Mouse (Mus musculus) embryonic facial prominence, embryonic 15.5 days (tissue): ENCODE measurements around the gene Fut8. TPM values are rescaled to one million over a fixed set of nuclear protein-coding genes. Genes with fewer than 3 reads are reported as not detected.
A peak's percentile ranks its signal among the peaks of the same experiment; 100 is the strongest.

Experiments
- ATAC-seq: fragments of 200-750 bp; cut with Nextera tagmentation; 2 replicates; pipeline ENCODE4 v1.8.0; 2017; ENCODE audit warnings: low read depth, moderate TSS enrichment; ENCODE audit not compliant: insufficient number of reproducible peaks, low FRiP score, low TSS enrichment
- H3K27ac ChIP-seq: fragments of 300-500 bp; sonication (generic); replicated peaks from 2 replicates; pipeline ENCODE4 v1.5.1; 2015; ENCODE audit warnings: mild to moderate bottlenecking, inconsistent platforms
- H3K27me3 ChIP-seq: fragments of 300-500 bp; sonication (generic); 2 replicates; pipeline ENCODE4 v1.6.1; 2015; ENCODE audit warnings: inconsistent platforms
- H3K36me3 ChIP-seq: fragments of 300-500 bp; sonication (generic); 2 replicates; pipeline ENCODE4 v1.6.1; 2015; ENCODE audit warnings: mild to moderate bottlenecking, inconsistent platforms
- H3K4me1 ChIP-seq: fragments of 300-500 bp; sonication (generic); 2 replicates; pipeline ENCODE4 v1.6.1; 2015; ENCODE audit warnings: inconsistent platforms
- H3K4me2 ChIP-seq: fragments of 300-500 bp; sonication (generic); replicated peaks from 2 replicates; pipeline ENCODE4 v1.6.1; 2015; ENCODE audit warnings: mild to moderate bottlenecking, inconsistent platforms
- H3K4me3 ChIP-seq: fragments of 300-500 bp; sonication (generic); replicated peaks from 2 replicates; pipeline ENCODE4 v1.5.1; 2015; ENCODE audit warnings: mild to moderate bottlenecking, inconsistent platforms
- H3K9ac ChIP-seq: fragments of 300-500 bp; sonication (generic); 2 replicates; pipeline ENCODE4 v1.6.1; 2015; ENCODE audit warnings: inconsistent platforms
- H3K9me3 ChIP-seq: fragments of 300-500 bp; sonication (generic); replicated peaks from 2 replicates; pipeline ENCODE4 v1.6.1; 2016; ENCODE audit warnings: inconsistent platforms
- WGBS: fragments of 180-500 bp; shearing (Covaris S2); methylation state at CpG from one replicate; pipeline ENCODE4 v1.1.7; 2015; 5-methylcytosine and 5-hydroxymethylcytosine counted together
- polyA plus RNA-seq: library from polyadenylated mRNA; unstranded; fragments of >200 nt; fragmentation: Nextera tagmentation; extraction: Ambion mirVana; gene quantifications from 2 replicates; pipeline ENCODE4 v1.2.1, GENCODE M21; 2015

Gene Fut8
- polyA plus RNA-seq, result 23.4 and 23.8 TPM in 2 replicates

DNA sequence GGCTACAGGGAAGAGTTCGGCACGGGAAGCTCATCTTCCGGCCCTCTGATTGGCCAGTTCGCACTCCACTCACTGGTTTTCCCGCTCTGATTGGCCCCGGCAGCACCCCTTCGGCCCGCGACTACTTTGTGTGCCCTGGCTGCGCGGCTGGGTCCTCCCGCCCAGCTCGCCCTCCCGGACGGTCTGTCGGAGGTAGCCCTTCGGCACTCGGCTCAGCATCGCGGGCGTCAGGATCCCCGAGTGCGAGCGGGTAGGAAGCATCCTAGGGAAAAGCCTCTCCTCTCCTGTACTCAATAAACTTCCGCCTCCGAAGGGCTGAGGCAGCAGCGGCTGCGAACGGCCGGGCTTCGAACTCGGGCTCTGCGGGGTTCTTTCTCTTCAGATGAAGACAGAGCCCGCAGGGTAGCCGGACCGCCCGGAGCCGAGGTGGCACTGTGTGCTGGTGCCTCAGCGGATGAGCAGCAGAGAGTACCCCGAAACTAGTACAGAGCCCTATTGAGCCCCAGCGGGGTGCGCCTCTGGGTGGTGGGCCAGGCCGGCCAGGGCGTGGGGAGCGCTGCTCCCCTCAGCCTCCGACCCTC lies at the start of gene Fut8:
TSS of gene Fut8 (plus strand) at position 176 of the 581 bp plus-strand sequence.
- peak within 1 kb of the TSS; percentile 94 for H3K27ac ChIP-seq
- peak; percentile 84 for ATAC-seq

DNA sequence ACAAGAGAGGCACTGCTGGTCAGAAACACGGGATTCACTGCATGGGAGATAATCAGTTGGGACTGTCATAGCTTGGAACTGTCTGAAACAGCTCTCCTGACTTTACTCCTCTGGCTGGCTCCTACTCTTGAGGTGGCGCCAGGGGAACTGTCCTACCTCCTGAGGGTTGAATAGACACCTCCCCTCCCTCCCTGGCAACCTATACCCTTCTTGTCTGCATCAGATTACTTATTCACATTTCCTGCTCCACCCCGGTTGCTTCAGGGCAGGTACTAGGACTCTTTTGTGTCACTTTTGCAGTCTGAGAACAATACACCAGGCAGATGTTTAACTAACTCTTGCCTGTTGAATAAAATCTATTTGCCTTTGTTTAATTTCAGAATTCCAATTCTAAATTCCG lies 48.8 kb upstream of the Fut8 start:
- WGBS, result 37% methylated on average over 4 of the region's 4 CpGs
- Histone ChIP-seq H3K4me1 (no peaks in the 10 kb centered on the region), H3K4me3 (no peak overlapping the region), H3K9me3 (no peaks in the 10 kb centered on the region), H3K4me2 (no peak overlapping the region), H3K27ac (no peak overlapping the region), H3K36me3 (no peaks in the 10 kb centered on the region), H3K9ac (no peak overlapping the region), H3K27me3 (no peaks in the 10 kb centered on the region)
- ATAC-seq, result peak; percentile 70; the same call in 1 of the 2 replicates

More for the DNA sequence above, at the start of gene Fut8:
- Histone ChIP-seq H3K4me2 (peak within 1 kb of the TSS; percentile 93), H3K27me3 (no peaks in the 10 kb centered on the region), H3K4me3 (peak within 1 kb of the TSS; percentile 89), H3K4me1 (peaks cover 10% of the 10 kb centered on the region), H3K9ac (peak within 1 kb of the TSS; percentile 76), H3K36me3 (no peaks in the 10 kb centered on the region), H3K9me3 (no peaks in the 10 kb centered on the region)
- 0% methylated on average over 46 of the region's 46 CpGs for WGBS

DNA sequence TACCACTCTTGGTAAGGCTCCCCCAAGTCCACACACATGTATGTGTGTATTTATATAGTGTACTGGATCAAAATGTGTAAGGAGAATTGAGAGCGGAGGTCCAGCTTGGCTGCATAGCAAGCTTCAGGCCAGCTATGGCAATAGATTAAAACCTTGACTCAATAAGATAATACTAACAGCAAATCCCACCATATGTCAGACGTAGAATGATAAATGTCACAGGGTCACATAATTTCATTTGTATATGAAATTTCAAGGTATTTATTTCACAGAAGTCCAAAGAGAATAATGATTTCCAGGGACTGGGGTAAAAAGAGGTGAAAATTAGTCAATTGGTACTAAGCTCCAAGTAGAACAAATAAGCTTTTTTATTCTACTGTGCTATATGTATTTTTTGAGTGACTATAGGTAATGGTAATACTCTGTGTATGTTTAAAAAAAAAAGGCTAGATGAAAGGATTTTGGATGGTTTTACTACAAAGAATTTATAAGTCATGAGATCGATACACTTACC lies 47.9 kb upstream of the Fut8 start:
- H3K4me3 ChIP-seq, result no peak overlapping the region
- no peaks in the 10 kb centered on the region for H3K27me3 ChIP-seq
- H3K9ac ChIP-seq, result no peak overlapping the region
- H3K4me1 ChIP-seq, result no peaks in the 10 kb centered on the region
- ATAC-seq, result no peak
- H3K36me3 ChIP-seq, result no peaks in the 10 kb centered on the region
- H3K27ac ChIP-seq, result no peak overlapping the region
- 78% methylated on average over 3 of the region's 3 CpGs for WGBS
- no peaks in the 10 kb centered on the region for H3K9me3 ChIP-seq
- H3K4me2 ChIP-seq, result no peak overlapping the region

- Histone ChIP-seq H3K4me2 (no peak overlapping the region), H3K9ac (no peak overlapping the region), H3K27ac (no peak overlapping the region), H3K4me1 (no peaks in the 10 kb centered on the region), H3K27me3 (no peaks in the 10 kb centered on the region), H3K36me3 (no peaks in the 10 kb centered on the region), H3K9me3 (no peaks in the 10 kb centered on the region), H3K4me3 (no peak overlapping the region)
- ATAC-seq, result no peak
- WGBS, result 87% methylated on average over 9 of the region's 9 CpGs
These were observed 46.2 kb upstream of the Fut8 start for GRCm38 (mm10) chr12:77191478-77192271.

DNA sequence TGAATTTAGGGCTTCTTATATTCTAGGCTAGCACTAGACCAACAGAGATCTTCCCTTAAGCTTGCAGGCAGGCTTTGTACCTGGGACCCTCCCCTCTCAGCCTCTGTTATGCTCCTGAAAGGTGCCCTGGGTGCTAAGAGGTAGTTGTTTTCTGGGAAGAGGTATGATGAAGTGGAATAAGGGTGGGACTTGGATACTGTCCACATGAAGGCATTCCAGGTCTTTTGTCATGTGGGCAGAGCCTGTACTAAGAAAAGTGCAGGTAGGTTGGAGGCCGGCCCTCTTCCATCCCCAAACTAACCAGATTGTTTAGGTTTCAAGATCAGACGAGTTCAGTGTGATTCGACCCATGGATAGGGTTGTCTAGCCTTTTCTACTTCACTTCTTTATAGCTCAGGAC lies 45.2 kb upstream of the Fut8 start:
- H3K9me3 ChIP-seq, result no peaks in the 10 kb centered on the region
- H3K27me3 ChIP-seq, result no peaks in the 10 kb centered on the region
- H3K27ac ChIP-seq, result no peak overlapping the region
- H3K9ac ChIP-seq, result no peak overlapping the region
- WGBS, result 82% methylated on average over 3 of the region's 3 CpGs
- ATAC-seq, result no peak
- H3K4me1 ChIP-seq, result no peaks in the 10 kb centered on the region
- no peak overlapping the region for H3K4me3 ChIP-seq
- H3K36me3 ChIP-seq, result no peaks in the 10 kb centered on the region
- H3K4me2 ChIP-seq, result no peak overlapping the region

DNA sequence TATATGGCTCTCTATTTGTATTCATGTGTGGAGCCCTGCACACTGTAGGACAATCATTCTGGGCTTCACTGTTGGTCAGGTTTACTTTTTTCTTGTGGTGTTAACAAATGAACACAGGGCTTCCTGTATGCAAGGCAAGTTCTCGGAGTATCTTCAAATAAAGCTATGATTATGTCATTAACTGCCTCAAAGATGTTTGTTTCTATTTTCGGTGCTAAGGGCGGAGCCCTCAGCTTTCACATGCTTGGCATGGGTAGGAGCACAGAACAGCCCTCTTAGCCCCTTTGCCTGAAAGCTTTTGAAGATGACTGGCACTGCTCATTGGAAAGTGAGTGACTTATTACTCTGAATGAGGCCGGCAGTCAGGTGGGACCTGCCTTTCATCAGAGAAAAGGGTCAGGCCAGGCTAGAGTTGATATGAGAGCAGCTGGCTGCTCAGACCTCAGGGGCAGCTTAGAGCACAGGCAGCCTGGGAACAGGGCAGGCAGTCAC lies 44.7 kb upstream of the Fut8 start:
- Histone ChIP-seq H3K4me3 (no peak overlapping the region), H3K4me1 (no peaks in the 10 kb centered on the region), H3K9ac (no peak overlapping the region), H3K36me3 (no peaks in the 10 kb centered on the region), H3K4me2 (no peak overlapping the region), H3K27ac (no peak overlapping the region), H3K9me3 (no peaks in the 10 kb centered on the region), H3K27me3 (no peaks in the 10 kb centered on the region)
- WGBS, result 61% methylated on average over 4 of the region's 4 CpGs
- no peak for ATAC-seq

DNA sequence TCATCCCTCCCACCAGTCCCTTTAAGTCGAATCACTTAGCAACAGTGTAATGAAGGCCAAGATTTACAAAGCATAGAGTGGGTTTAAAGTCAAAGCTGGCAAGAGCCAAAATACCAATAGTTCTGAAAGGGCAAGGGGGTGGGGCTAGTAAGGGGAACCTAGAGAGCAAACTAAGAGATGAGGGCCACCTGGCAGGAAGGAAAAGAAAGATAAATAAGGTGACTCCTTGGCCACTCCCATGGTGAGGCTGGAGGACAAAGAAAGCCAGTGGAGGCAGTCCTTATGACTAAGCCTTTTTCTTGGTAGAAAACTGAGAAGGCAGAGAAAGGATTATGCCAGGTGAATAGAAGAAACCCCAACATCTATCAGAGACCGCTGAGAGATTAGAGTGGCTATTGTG lies 42.9 kb upstream of the Fut8 start:
- WGBS, result 71% methylated on average over 2 of the region's 2 CpGs
- no peaks in the 10 kb centered on the region for H3K4me1 ChIP-seq

DNA sequence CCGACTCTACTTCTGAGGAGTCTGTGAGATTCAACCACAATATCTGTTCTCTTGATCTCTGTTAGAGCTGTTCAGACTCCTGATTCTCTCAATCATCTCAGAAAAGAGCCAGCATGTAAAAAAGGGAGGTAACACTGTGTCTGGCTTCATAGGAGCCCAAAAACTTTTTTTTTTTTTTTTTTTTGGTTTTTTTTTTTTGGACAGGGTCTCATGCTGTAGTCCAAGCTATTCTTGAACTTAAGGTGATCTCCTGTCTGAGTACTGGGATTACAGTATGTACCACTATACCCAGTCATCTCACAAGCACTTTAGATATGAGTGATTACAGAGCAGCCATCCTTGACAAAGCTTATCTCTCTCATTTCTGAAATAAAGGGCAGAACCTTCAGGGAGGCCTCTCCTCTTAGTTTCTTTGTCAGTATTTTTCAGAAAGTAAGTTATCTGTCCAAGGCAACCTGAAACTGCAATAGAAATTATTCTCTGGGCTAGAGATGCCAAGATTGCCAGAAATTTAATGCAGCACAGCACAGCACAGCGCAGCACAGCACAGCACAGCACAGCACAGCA lies 41.3 kb upstream of the Fut8 start:
- no peak overlapping the region for H3K9ac ChIP-seq
- H3K4me1 ChIP-seq, result no peaks in the 10 kb centered on the region
- H3K9me3 ChIP-seq, result no peaks in the 10 kb centered on the region
- H3K27ac ChIP-seq, result no peak overlapping the region
- H3K36me3 ChIP-seq, result no peaks in the 10 kb centered on the region
- ATAC-seq, result no peak
- H3K4me2 ChIP-seq, result no peak overlapping the region
- H3K27me3 ChIP-seq, result no peaks in the 10 kb centered on the region
- H3K4me3 ChIP-seq, result no peak overlapping the region
- 96% methylated on average over 2 of the region's 2 CpGs for WGBS

More for the DNA sequence above, 42.9 kb upstream of the Fut8 start:
- no peak for ATAC-seq
- Histone ChIP-seq H3K9me3 (no peaks in the 10 kb centered on the region), H3K36me3 (no peaks in the 10 kb centered on the region), H3K27me3 (no peaks in the 10 kb centered on the region), H3K4me3 (no peak overlapping the region), H3K9ac (no peak overlapping the region), H3K27ac (no peak overlapping the region), H3K4me2 (no peak overlapping the region)

GRCm38 (mm10) chr12:77197121-77197599 lies 40.8 kb upstream of the Fut8 start:
- Histone ChIP-seq H3K27me3 (no peaks in the 10 kb centered on the region), H3K27ac (no peak overlapping the region), H3K36me3 (no peaks in the 10 kb centered on the region), H3K4me1 (no peaks in the 10 kb centered on the region), H3K4me3 (no peak overlapping the region), H3K9me3 (no peaks in the 10 kb centered on the region), H3K9ac (no peak overlapping the region), H3K4me2 (no peak overlapping the region)
- ATAC-seq, result no peak
- WGBS, result 69% methylated on average over 7 of the region's 7 CpGs

GRCm38 (mm10) chr12:77198253-77198652 lies 39.7 kb upstream of the Fut8 start:
- no peak overlapping the region for H3K9ac ChIP-seq
- no peak overlapping the region for H3K4me3 ChIP-seq
- H3K4me2 ChIP-seq, result no peak overlapping the region
- H3K36me3 ChIP-seq, result no peaks in the 10 kb centered on the region
- H3K27ac ChIP-seq, result no peak overlapping the region
- no peaks in the 10 kb centered on the region for H3K27me3 ChIP-seq
- ATAC-seq, result no peak
- no peaks in the 10 kb centered on the region for H3K4me1 ChIP-seq
- no peaks in the 10 kb centered on the region for H3K9me3 ChIP-seq
- WGBS, result 90% methylated on average over 4 of the region's 4 CpGs

DNA sequence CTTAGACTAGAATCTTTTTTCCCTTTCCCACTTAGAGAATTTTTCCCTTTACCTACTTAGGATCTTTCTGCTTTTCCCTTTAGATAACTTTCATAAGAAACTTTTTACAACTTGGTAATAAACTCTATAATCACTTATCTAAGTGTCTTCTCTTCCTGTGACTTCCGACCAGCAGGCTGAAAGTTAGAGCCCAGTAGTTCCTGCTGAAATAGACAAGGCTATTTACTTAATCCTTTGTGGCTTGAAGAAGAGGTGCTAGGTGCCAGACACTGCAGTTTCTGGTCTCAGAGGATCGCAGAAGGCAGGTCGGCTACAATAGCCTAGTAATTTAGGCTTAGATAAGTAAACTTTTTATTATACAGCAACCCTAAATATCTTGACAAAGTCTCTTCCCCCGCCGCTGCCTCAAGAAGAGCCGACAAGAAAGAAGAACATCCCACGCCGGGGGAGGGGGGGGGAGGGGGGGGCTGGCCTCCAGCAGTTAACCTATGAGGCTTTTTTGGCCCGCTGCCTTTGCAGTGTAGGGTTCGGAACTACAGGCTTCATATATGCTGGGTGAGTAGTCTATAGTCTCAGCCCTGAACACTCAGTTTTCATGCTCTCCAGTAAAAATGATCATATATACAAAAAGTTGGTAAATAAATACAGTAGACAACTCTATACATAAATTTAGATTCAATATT lies 36.3 kb upstream of the Fut8 start:
- no peak overlapping the region for H3K27ac ChIP-seq

More for the DNA sequence above, 36.3 kb upstream of the Fut8 start:
- Histone ChIP-seq H3K27me3 (no peaks in the 10 kb centered on the region), H3K9me3 (no peaks in the 10 kb centered on the region), H3K4me2 (no peak overlapping the region), H3K9ac (no peak overlapping the region), H3K36me3 (no peaks in the 10 kb centered on the region), H3K4me3 (no peak overlapping the region), H3K4me1 (no peaks in the 10 kb centered on the region)
- no peak for ATAC-seq
- 68% methylated on average over 10 of the region's 10 CpGs for WGBS
